Mouse (Mus musculus): ENCODE measurements around the gene Fam43a.

DNA sequence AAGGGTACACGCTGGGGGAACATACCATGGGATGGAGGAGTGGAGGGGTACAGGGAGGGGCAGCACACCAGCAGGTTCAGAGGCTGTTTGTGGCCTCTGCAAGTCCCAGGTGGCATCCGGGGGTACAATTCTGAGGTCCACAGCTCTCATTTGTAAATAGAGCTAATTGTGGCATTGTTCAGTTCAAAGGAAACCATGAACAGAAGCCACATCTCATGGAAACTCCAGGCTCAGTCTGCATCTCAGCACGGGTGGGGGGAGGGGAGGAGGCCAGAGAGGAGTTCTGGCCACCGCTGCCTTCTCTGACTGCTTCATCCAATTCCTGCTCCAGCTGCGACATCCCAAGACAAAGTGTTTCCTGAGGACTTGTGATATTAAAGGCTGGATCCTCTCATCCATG is 14.6 kb downstream of the Fam43a start:
- TF ChIP-seq TAL1 (IDR thresholded peaks at IDR 0.05; ENCODE audit: low read length) (no peak), GATA1 (IDR thresholded peaks at IDR 0.05; ENCODE audit: low read length) (no peak)
